Mouse (Mus musculus) thymus, adult 18-20 months (tissue): Measurements from ENCODE around the gene Pdk1.

Experiments
- DNase-seq, 2 experiments: peaks; one replicate each; pipeline ENCODE4 v3.0.0; 2022; ENCODE audit warnings: mixed read lengths in 2 of 2

Pdk1 gene

DNA sequence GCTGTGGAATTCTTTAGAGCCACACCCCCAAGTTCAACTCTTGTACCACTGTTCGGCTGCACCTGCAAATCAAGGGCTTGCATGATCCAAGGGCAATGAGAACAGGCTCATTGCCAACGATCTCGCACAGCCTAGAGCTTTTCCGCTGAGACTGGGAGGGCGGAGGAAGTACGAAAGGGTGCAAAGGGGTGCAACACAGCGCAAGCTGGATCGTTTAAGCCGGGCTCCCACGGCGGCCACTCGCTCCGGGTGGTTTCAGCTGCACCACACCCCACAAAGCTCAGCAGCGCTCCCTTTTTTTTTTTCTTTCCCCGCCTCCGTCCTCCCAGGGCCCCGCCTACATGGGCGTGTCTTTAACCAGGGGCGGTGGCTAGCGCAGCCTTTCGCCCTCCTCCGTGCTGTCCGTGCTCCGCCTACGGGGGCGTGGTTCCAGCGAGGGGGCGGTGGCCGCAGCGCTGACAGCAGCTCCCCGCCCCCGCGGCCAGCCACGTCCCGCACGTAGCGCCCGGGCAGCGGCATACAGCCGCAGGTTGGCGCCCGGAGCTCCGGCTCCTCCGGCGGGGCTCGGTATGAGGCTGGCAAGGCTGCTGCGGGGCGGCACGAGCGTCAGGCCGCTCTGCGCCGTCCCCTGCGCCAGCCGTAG lies at the start of gene Pdk1:
Gene Pdk1 (plus strand): TSS at position 424 of the 643 bp plus-strand sequence.
- DNase-seq = peak; percentile 97 to 98

DNA sequence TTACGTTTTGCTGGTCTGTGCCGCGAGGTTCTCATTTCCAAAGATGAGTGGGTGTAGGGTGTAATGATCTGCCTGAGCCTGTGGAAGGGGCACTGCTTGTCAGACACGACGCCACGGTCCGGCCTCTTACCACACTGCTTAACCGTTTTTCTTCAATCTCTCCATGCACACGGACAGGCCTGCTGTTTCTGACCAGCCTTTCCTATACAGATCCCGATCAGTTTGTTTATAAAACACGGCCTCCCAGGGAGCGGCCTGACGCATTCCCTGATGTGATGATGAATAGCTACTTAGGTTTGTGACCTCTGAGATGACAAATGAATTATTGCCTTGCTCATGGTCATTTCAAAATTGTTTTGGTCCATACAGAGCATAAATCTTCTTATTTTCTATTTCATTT lies 48.9 kb upstream of the Pdk1 start:
- DNase-seq = no peak

DNA sequence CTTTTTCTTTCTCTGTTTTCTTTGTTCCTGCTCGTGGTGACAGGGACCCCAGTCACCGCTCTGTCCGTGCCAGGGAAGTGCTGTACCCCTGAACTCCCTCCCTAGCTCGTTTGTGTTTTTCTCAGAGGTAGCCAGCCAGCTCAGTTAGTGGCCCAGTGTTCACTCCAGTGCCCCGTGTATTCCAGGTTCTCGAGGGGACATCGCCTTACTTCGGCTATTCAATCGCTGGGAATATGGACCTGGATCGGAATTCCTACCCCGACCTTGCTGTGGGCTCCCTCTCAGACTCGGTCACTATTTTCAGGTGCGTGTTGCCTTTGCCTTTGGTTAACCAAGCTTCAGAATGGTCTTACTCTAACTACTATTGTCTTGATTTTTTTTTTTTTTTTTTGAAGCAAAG lies 45.3 kb upstream of the Pdk1 start:
- DNase-seq = no peak

- no peak for DNase-seq
These were observed 44.1 kb upstream of the Pdk1 start for GRCm38 (mm10) chr2:71828928-71829327.

GRCm38 (mm10) chr2:71833626-71834025 lies 39.4 kb upstream of the Pdk1 start:
- no peak for DNase-seq

GRCm38 (mm10) chr2:71834371-71834770 lies 38.7 kb upstream of the Pdk1 start:
- DNase-seq = no peak

GRCm38 (mm10) chr2:71835556-71835955 lies 37.5 kb upstream of the Pdk1 start:
- no peak for DNase-seq

DNA sequence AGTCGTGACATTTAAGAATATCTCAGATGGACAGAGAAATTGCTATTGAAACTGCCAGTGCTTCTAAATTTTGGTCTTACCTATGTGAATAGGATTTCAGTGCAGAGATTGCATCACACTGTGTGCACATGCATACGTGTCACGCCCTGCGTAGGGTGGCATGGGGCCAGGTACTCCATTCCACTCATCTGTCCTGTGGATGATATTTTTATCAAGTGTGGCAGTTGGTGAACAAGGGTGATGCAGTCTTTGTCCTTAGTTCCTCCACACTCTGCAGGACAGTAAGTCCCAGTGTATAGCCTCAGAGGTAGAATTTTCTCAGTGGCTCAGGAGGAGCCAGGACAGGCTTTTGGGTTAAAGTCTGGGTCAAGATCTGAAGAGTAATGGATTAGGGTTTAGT lies 36.8 kb upstream of the Pdk1 start:
- no peak for DNase-seq

- no peak for DNase-seq
These were observed 35.8 kb upstream of the Pdk1 start for GRCm38 (mm10) chr2:71837261-71837660.

DNA sequence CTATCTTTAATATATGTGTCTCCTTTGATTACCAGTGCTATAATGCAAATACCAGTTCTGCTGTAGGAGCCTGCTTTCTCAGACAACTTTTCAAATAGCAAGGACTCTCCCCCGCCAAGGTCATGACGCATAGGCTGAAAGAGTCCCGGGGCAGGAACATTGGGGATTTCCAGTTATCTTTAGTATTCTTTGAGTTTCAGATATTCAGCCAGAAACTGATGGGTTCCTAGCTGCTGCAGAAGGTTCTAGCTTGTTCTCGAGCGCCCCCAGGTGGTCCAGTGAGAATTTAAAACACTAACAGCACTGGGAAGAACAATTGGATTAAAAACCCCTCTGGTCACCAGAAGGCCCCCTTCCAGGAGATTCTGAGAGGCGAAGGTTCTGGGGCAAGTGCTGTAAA lies 35.2 kb upstream of the Pdk1 start:
- no peak for DNase-seq

GRCm38 (mm10) chr2:71843316-71843715 lies 29.7 kb upstream of the Pdk1 start:
- peak in 1 of 2 experiments; percentile 33 for DNase-seq

- no peak for DNase-seq
These were observed 28.1 kb upstream of the Pdk1 start for GRCm38 (mm10) chr2:71844906-71845305.

DNA sequence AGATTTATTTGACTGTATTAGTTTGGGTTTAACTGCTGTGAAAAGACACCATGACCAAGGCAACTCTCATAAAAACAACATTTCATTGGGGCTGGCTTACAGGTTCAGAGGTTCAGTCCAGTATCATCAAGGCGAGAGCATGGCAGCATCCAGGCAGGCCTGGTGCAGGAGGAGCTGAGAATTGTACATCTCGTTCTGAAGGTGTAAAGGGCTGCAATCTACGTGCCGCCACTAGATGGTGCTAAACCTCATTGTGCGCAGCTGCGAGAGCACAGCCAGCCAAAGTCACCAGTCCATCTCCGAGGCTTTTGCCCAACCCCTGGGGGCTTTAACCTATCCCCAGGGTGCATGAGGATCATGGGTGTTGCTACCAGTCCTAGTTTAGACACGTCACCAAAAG lies 20.9 kb upstream of the Pdk1 start:
- DNase-seq = peak; percentile 32 to 38

- DNase-seq = no peak
These were observed 17.9 kb upstream of the Pdk1 start for GRCm38 (mm10) chr2:71855076-71855475.

- no peak for DNase-seq
These were observed 9.4 kb upstream of the Pdk1 start for GRCm38 (mm10) chr2:71863531-71864173.

GRCm38 (mm10) chr2:71865022-71865421 lies 8.0 kb upstream of the Pdk1 start:
- no peak for DNase-seq

GRCm38 (mm10) chr2:71865935-71866334 lies 7.1 kb upstream of the Pdk1 start:
- no peak for DNase-seq

DNA sequence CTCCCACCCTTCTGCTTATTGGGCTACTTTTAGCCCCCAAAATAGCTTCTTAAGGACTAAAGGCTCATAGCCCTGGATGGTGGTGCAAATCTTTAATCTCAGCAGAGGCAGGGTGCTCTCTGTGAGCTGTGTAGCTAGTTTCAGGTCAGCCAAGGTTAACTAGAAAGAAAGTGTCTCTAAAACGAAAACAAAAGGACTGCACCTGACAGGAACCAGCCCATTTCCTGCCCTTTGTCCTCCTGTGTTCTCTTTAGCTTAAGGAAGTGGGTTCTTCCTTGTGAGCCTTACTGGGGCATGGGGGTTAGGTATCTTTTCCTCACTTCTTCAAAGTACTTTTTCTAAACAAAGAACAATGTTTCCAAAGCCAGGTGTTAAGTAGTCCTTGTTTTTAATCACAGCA lies 6.5 kb upstream of the Pdk1 start:
- DNase-seq = peak; percentile 37 to 69

DNA sequence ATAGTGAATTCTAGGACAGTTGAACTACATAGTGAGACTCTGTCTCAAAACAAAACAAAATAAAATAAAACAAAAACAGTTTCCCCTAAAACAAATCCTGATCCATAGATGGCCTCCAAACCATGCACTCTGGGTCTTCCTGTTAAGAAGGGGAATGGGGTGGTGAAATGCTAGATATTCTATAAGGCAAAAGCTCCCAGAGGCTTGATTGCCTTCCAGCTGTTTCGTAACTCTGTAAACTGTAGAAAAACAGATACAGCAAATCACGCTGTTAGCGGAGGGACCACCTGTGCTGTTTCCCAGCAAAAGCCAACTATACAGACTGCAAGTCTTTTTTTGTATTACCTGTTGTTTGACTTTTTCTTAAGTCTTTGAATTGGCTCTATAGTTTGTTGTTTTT lies 6.0 kb upstream of the Pdk1 start:
- DNase-seq = no peak

DNA sequence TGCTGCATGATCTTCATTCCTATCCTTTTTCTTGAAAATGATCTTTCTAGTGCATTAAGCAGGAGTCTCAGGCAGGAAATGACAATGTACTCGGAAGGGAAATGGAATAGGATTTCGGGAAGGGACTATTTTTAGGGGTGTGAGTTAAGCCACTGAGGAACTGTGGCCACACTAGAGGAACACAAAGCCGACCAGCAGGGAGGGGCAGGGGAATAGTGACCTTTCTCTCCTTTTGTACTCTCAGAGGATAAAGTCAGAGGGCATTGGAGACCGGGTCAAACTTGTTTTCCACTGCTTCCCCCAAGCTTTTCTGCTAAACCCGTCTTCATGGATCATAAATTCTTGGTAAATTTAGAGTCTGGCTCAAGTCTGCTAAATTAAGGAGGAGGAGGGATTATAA lies 5.5 kb upstream of the Pdk1 start:
- DNase-seq = no peak

- no peak for DNase-seq
These were observed 4.8 kb upstream of the Pdk1 start for GRCm38 (mm10) chr2:71868256-71868655.

DNA sequence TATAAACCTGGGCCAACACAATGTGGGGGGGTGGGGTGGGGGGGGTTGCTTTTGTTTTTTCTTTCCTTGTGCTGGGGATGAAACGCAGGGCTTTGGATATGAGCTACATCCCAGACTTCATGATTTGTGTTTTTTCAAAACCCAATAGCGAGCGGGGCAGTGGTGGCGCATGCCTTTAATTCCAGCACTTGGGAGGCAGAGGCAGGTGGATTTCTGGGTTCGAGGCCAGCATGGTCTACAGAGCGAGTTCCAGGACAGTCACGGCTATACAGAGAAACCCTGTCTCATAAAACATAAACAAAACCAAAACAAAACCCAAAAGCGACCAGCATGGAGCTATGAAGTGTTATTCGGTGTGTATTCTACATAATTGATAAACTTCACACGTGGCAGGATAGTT lies 883 bp upstream of the Pdk1 start:
- no peak for DNase-seq

DNA sequence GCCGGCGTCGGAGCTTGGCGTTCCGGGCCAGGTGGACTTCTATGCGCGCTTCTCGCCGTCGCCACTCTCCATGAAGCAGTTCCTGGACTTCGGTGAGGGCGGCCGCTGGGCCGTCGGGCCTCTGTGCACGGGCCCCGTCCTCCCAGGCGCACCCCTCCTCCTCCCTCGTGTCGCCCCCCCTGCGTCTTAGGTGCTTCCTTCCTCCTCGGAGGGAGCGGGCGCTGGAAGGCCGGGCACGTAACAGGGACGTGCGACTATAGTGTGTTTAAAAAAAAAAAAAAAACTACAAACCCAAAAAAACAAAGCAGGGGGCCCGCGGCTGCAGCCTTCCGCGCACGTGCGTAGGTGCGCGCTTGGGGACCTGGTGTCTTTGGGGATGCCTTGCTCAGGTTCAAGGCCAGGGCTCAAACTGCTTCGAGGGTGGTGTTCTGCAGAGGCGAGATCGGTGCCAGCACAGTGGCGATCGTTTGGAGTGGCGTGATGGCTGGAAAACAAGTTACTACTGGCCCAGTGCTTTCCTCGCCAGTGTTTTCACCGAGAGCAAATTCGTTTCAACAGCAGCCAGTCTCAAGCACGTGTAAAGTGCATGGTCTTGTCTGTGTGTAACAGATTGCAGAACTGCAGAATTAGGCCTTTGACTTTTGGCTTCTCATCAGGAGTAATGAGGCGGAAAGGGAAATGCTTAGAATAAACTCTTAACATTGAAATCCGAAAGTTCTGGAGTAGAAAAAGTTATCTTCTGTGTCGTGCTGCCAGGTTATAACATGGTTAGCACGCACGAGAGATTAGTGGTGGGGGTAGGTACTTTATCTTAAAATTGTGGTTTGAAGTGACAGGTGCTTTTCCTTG lies 674 bp downstream of the Pdk1 start:
- DNase-seq = peak; percentile 73 to 83

DNA sequence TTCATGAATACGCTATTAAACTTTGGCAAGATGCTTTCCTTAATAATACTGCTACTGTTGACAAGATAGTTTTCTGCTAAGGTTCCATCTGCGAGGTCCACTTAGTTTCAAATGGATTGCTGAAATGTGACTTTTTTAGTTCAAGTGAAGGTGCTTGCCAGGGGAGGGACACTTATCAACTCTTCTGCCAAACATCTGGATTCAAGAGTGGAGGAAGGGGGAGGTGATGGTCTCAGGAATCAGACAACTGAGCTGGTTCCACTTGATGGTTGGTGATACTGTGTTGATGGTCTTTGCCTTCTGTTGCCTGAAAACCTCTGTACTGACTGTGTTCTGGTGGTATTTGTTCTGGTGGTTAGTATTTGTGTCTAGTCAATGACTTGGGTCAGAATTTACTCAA lies 1.4 kb downstream of the Pdk1 start:
- no peak for DNase-seq
